Mouse (Mus musculus) layer of hippocampus, adult 11-12 months (tissue): ENCODE measurements around the gene Slc25a20.
"Not testable (repeated sequence)": the region's sequence is repeated elsewhere in the genome, so short reads cannot be mapped to it uniquely, and the experiment has no call there.

ENCODE experiments used
- DNase-seq: peaks from one replicate; pipeline ENCODE4 v3.0.0; 2022; ENCODE audit warnings: low spot score

Gene Slc25a20

DNA sequence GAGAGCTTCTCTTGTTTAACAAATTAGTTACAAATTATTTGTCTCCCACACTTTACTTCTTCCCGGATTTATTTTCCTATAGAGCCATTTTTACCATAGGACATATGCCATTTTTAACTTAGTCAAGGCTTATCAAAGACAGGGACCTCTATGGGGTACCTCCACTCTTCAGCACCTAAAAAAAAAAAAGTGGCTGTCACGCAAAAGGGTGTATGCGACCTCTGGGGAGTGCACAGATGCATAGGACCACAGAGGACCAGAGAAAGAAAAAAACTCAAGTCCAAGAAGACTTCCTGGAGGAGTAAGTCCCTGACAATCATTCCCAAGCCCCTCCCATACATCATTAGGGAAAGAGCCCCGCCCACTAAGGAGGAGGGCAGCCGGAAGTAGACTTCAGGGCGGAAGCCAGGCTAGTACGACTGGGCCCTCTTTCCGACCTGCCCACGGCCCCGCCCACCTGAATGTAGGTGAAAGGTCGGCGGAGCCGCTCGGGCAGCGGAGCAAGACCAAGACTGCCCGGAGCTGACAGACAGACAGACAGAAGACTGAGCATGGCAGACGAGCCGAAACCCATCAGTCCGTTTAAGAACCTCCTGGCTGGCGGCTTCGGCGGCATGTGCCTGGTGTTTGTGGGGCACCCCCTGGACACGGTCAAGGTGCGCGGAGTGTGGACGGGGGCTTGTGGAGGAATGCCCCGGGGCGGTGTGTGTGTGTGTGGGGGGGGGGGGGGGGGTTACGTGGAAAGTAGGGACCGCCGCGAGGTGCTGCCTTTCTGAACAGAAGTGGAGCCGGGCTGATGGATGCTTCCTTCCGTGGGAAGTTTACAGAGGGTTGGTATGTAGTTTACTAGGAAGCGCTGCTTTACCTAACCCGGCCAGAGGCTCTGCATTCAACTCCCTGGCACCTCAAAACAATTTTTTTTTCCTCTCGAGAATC, at the start of gene Slc25a20:
Slc25a20 (plus strand) TSS at position 412 of the 936 bp plus-strand sequence.
- peak; percentile 70 for DNase-seq

DNA sequence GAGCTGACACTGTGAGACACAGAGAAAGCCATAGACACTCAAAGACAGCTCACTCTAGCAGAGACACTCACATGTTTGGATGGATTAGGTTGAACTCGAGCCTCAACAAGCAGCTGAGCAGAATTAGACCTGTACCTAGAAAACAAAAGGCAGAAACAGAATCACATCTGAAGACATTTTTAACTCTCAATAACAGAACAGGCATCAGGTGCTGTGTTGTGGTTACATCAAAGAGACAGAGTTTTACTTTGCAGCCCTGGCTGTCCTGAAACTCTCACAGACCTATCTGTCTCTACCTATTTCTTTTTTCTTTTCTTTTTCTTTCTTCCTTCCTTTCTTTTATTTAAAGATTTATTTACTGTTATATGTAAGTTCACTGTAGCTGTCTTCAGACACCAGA, 44.6 kb upstream of the Slc25a20 start:
- DNase-seq: no peak

DNA sequence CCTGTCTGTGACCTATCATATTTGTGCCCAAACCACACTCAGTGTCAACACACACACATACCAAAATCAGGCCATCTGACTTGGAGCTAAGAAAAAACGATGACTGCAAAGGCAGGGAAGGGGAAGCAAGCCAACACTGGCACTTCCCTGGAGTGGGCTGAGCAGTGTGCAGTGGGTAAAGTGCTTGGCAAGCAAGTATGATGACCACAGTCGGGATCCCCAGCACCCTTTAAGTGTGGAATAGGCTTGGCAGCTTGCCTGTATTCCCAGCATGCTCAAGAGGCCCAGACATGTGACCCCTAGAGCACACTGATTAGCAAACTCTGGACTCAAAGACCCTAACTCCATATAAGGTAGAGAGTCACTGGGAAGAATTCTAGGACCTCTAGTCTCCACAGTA, 35.4 kb upstream of the Slc25a20 start:
- DNase-seq: no peak

DNA sequence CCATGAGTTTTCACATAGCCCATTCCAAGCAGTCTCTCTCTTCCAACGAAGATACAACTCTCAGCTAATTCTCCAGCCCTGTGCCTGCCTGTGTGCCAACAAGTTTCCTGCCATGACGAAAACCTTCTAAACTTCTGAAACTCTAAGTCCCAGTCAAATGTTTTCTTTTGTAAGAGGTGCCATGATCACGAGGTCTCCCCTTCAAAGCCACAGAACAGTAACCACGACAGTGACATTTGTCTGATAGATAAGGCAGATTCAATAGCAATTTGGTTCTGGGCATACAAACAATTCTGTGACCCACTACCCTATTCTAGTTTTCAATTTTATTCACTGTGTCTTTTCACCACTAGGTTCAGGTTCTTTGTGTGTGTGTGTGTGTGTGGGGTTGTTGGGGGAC, 33.7 kb upstream of the Slc25a20 start:
- no peak for DNase-seq

DNA sequence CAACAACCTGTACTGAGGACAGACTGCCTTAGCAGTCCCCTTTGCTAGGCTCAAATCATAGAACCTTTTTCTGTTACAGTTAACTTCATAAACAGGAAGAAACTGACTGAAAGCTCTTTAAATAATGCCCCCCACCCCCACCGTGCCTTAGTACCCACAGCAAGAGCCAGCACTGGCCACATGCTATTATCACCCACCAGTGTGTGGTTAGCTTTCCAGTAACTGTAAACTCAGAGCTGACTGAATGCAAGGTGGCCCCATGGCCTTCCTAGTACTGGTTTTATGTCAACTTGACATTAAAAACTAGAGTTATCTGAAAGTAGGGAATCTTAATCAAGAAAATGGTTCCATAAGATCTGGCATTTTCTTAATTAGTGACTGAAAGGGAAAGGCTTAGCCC, 31.2 kb upstream of the Slc25a20 start:
- no peak for DNase-seq

- no peak for DNase-seq
Measured at GRCm38 (mm10) chr9:108631631-108632256, 30.1 kb upstream of the Slc25a20 start.

GRCm38 (mm10) chr9:108632375-108632774, 29.5 kb upstream of the Slc25a20 start:
- no peak for DNase-seq

DNA sequence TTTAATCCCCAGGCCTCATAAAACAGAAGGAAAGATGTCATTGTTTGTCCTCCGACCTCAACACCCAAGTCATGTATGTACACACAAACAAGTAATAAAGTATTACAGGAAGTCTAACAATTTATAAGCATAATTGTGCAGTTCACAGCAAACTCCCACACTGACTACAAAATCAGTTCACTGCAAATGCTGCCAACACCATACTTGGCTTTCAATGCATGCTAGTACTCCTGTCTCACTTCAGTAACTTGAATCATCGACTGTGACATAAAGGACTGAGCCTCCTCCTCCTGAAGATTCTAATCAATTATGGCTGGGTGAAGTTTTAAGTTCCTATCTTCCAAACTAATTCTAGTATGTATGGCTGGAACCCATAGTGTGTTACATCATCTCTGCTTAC, 28.0 kb upstream of the Slc25a20 start:
- no peak for DNase-seq

- DNase-seq: no peak
Measured at GRCm38 (mm10) chr9:108635415-108635814, 26.5 kb upstream of the Slc25a20 start.

GRCm38 (mm10) chr9:108639825-108640224, 22.1 kb upstream of the Slc25a20 start:
- DNase-seq: no peak

DNA sequence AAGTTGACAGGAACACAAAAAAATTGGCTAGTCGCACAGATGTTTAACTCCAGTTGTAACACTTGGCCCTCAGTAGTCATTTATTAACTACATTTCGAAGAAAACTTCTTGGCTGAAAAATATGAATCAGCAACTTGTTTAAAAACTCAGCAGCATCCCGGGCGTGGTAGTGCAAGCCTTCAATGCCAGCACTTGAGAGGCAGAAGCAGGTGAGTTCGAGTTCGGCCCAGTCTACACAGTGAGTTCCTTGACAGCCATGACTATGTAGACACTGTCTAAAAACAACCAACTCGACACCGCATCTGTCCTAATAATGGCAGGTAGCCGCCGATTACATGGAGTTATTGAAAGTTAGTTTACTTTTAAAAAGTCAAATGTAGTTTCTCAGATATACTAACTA, 13.7 kb upstream of the Slc25a20 start:
- no peak for DNase-seq

- DNase-seq: peak; percentile 91
Measured at GRCm38 (mm10) chr9:108648611-108649560, 13.0 kb upstream of the Slc25a20 start, which contains the start of gene Arih2. Gene Arih2, minus strand, starts transcription at chr9:108649386.

GRCm38 (mm10) chr9:108649561-108650440, 12.1 kb upstream of the Slc25a20 start:
- DNase-seq: no peak

GRCm38 (mm10) chr9:108654566-108655464, 7.1 kb upstream of the Slc25a20 start:
- DNase-seq: peak; percentile 28

GRCm38 (mm10) chr9:108655865-108656264, 6.0 kb upstream of the Slc25a20 start:
- DNase-seq: not testable (repeated sequence)

GRCm38 (mm10) chr9:108662660-108663059, 772 bp downstream of the Slc25a20 start:
- DNase-seq: no peak

DNA sequence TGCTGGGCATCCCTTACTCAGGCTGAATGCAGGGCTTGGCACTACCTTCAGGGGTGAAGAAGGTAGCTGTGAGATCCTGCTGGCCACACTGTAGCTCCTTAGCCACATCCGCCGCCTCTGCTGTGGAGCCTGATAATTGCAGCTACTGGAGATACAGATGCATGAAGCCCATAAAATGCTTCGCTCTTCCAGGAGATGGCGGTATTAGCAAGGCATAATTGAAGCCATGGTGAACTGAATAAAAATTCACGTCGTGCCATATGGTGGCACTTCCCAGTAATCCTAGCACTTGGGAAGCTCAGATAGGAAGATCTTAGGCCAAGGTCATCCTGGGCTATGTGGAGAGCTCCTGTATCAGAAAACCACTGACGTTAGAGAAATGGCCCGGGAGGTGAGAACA, 8.0 kb downstream of the Slc25a20 start:
- no peak for DNase-seq

- DNase-seq: no peak
Measured at GRCm38 (mm10) chr9:108673151-108673550, 11.3 kb downstream of the Slc25a20 start.

DNA sequence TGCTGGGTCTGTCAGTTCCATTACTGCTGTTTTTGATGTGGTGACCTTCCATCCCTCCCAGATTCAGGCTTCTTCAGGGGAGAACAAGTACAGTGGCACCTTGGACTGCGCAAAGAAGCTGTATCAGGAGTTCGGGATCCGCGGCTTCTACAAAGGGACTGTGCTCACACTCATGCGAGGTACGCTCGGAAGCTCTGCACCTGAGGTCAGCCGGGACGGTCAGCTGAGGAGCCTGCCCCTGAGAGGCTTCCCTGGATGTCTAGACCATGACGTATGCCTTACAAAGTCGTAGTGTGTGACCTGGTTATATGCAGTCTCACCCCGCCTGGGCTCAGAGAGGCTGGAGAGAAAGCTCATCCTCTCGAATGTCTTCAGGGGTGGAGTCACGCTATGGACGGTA, 18.1 kb downstream of the Slc25a20 start:
- no peak for DNase-seq

- no peak for DNase-seq
Measured at GRCm38 (mm10) chr9:108686475-108686887, 24.6 kb downstream of the Slc25a20 start.
